Mouse (Mus musculus) fat pad, adult 2 months (tissue): ENCODE results near the gene Plpp2.

Source experiments
- DNase-seq: peaks from one replicate; pipeline ENCODE4 v3.0.0-alpha.2; 2011; ENCODE audit warnings: low read depth, low spot score; ENCODE audit errors: extremely low read depth

The Plpp2 gene

DNA sequence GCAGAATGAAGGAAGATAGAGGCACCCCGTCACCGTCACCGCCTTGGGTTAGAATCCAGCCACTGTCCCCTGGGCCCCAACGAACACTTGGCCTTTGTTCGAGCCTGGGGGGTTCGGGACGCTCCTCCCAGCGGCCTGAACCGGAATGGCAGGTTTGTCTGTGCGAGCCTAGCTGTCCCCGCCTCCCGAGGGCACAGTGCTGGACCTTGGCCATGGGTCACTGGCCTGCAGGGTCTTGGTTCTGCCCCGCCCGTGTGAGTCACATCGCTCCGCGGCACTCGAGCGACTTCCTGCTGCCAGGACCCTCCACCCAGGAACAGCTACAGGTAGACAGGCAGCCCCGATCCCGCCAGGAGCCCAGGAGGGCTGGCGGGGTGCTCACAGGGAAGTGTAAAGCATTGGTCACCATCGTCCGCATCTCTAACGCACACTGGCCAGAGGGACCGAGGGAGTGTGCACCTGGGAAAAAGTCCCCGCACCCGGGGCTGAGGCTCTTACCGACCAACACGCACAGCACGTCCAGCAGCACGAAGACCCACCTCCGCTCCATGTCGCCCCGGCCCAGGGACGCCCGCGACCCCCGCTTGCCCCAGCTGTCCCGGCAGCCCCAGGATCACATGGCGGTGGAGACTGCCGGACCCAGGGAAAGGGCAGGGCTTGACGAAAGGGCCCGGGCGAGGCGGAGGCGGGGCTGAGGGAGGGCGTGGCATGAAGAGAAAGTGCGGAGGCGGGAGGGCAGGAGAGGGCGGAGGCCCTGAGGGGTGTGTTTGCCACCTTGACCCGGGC is at the start of gene Plpp2:
Gene Plpp2, minus strand, starts transcription at position 671 of the 786 bp plus-strand sequence.
- no peak for DNase-seq

DNA sequence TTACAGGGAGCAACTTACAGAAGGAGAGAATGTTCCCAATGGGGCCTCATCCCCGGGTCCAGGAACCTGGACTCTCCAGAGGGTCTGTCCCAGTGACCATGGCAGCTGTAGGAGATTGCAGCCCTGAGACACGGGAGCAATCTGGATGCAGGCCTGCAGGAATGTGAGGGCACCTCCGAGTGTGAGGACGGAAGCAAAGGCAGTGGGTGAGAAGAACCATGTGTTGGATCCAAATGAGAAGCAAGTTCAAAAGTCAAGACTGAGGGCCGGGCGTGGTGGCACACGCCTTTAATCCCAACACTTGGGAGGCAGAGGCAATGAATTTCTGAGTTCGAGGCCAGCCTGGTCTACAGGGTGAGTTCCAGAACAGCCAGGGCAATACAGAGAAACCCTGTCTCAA is 47.9 kb upstream of the Plpp2 start:
- DNase-seq = no peak

DNA sequence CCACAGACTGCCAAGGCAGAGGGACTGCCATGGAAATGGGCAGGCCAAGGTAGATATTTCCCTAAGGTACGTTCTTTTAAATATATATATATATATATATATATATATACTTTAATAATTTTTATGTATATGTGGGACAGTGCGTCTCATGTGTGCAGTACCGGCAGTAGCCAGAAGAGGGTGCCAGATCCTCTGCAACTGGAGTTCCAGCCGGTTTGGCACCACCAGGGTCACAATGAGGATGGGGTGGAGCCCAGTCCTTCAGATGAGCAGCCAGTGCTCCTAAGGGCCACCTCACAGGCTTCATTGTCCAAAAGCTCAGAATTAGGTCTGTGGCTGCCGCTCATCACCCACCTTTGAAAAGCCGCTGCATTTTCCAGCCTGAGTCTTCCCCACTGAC is 47.2 kb upstream of the Plpp2 start:
- DNase-seq = no peak

DNA sequence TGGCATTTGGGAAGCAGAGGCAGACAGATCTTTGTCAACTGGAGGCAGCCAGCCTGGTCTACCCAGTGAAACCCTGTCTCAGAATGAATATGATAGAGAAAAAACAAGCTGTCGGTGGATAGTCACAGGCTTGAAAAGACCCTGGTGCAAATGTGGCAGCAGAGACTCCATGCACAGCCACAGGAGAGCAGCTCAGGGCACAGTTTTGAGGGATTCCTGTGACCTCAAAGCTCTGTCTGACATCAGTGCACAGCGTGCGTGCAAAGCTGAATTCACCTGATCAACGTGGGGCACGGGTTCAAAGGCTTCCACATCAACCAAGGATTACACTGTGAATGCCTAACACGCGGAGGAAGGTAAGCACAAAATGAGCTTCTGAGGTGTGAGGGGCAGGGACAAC is 46.8 kb upstream of the Plpp2 start:
- DNase-seq = no peak

DNA sequence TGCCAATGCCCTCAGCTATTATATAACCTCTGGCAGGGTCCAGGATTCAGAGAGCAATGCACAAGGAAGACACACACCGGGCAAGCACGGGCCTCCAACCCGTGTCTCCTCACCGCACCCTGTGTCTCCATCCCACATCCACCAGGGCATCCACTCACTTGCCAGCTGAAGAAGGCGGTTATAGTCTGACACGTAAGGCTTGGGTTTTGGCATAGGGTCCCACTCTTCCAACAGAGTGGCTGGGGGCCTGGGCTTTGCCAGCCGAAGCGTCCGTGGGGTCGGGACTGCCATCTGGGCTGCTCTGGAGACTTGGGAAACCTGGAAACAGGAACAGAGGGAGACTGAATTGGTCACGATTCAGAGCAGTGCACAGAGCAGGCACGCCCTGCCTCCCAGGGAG is 46.2 kb upstream of the Plpp2 start:
- DNase-seq = no peak

DNA sequence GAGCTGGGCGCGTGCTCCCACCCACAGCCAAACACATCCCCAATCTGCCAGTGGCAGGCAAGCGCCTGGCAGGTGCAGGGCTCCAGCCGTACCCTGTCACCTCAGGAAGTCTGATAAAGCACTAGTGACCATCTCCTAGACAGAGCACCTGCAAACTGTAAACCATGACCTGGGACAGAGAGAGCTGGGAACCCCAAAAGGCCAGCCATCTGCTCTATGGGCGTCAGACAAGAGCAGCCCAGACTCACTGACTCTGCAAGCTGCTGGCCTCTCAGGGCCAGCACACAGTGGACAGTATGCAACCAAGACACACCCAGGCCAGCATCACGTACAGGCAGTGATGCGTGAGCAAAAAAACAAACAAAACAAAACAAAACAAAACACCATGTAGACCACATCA is 45.3 kb upstream of the Plpp2 start:
- no peak for DNase-seq

DNA sequence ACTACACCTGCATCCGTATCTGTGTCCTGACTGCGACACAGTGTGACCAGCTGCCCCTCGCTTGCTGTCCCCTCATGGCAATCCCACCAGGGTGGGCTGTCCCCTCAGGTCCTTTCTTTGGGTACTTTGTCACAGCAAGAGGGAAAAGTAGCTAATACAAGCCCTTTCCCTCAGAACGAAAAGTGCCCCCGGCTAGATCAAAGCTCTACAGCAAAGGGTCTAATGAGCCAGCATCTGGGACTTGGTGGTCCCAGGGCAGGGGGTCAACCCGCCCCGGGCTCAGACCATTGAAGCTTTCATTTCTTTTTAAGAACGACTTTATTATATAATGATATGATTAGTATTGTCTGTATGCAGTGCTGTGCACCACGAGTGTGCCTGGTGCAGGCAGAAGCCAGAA is 44.7 kb upstream of the Plpp2 start:
- no peak for DNase-seq

DNA sequence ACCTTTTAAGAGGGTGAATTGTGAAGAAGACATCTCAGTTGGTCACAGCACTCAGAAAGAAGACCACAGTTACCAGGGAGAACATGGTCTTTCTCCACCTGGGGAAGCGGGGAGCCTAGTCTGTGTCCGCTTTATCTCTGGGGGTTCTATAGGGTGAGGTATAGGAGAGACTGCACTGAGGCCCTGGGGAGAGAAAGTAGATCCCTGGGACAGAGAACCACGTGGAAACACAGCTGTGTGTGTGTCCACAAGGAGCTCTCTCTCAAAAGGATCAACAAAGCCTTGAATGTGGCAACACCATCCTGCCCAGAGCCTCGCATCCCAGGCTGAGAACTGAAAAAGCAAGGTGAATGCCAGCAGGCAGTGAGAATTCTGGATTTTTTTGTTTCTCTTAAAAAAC is 43.8 kb upstream of the Plpp2 start:
- DNase-seq = no peak

DNA sequence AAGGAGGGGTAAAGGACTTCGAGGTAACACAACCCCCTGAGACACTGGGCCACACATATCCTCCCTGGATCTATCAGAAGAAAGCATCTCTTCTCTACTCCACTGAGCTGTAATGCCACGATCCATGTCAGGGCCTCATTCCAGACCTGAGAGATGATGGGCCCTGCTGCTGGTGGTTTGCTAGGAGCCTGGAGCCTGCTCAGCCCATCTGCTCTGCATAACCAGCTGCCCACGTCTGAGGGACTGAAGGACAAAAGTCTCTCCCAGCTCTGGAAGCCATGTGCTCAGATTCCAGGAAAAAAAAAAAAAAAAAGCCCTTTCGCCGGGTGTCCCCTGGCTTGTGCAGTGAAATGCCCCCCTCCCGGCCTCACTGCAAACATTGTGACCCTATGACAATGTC is 42.2 kb upstream of the Plpp2 start:
- no peak for DNase-seq

DNA sequence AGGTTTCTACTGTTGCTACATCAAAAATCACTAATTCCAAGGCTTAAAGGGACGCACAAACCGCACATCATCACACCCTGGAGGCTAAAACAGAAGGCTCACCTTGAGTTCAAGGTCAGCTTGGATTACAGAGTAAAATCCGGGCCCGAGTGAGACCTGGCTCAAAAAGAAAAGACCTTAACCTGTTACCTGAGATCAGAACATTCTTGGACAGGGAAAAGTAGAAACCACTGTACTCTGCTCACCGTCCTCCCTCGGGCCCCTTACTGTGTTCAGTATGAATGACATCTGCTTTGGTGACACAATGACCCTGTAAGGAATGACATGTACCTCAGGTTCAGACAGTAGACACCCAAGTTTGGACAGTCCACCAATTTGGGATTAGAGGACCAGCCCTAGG is 41.2 kb upstream of the Plpp2 start:
- DNase-seq = no peak

DNA sequence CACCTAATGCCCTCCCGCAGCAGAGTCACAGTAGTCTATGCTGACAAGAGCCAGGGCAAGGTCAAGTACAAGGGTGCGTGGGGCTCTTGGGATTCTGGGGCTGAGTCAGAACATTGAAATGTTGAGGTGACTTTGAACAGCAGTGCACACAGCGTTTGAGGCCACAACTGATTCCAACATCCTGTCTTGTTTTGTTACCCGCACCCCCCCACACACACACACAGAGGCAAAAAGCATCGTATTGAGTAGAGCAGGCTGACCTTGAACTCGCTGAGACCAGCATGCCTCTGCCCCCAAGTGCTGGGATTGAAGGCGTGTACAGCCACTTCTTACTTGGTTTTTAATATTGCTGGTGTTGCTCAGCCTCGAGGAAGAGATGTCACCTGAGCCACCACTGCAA is 40.8 kb upstream of the Plpp2 start:
- no peak for DNase-seq

DNA sequence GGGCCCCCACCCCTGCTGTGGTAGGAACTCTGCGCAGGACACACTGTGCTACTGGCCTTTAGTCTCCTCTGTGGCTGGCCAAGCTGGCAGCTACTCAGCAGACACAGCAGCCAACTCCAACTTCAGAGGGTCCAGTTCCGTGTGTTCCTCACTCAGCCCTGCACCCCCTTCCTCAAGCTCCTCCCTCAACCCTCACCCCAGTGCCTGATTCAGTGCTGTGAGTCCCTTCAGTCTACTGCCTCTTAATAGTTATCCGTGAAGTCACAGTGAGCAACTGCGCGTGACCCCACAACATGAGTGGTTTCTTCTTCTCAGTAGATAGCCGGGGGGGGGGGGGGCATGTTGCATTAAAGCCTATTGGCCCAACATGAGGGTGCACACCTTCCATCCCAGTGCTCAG is 40.0 kb upstream of the Plpp2 start:
- no peak for DNase-seq

DNA sequence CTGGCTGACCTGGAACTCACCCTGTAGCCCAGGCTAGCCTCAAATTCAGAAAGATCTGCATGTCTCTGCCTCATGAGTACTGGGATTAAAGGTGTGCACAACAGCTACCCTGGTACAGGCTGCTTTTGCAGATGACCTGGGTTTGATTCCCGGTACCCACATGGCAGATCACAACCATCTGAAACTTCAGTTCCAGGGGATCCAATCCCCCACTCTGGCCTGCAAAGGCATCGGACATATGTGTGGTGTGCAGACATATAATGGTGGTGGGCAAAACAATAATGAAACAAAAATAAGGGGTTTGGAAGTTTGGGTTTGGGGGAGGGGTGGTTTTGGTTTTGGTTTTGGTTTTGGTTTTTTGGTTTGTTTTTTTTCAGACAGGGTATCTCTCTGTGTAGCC is 37.7 kb upstream of the Plpp2 start:
- DNase-seq = no peak

DNA sequence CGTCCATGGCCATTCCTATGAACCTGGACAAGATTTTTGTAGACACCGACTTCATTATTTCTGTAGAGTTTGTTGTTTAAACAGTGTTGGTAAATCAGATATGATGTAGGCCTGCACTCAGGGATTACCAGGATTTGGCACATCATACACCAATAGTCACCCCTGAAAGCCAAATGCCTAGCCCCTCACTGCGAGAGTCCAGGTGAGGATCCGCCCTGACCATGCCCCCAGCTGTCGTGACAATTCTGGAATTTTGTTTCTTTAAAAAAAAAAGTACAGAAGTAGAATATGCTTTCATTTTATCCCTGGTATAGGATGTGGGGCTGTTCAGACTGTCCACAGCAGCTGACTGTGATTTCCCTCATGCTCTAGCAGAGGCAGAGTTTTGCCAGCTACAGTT is 36.3 kb upstream of the Plpp2 start:
- DNase-seq = no peak

DNA sequence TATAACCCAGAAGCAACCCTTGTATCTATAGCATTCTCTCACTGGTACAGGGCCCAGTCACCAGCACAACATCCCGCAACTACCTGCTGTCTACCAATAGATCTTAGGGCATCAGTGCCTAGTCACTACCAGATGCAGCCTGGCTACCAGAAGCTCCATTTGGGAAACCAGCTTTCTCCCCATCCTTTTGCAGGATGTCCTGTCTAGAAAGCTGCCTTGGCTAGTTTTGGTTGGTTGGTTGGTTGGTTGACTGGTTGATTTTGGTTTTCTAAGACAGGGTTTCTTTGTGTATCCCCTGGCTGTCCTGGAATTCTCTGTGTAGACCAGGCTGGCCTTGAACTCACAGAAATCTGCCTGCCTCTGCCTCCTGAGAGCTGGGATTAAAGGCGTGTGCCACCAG is 26.1 kb upstream of the Plpp2 start:
- no peak for DNase-seq

DNA sequence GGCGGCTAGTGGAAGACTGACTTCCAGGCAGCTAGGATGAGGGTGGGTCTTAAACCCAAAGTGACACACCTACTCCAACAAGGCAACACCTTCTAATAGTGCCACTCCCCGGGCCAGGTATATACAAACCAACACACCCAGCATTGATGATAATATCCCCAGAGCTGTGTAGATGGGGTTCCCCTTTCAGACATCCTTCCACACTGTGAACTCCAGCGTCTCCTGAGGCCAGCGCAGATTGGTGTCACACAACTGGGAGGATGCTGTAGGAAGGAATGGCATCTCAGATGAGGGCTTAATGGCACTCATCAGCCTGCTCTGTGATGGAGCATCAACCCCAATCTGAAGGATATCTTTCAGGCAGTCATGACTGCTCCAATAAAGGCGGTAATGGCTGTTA is 23.9 kb upstream of the Plpp2 start:
- DNase-seq = no peak

DNA sequence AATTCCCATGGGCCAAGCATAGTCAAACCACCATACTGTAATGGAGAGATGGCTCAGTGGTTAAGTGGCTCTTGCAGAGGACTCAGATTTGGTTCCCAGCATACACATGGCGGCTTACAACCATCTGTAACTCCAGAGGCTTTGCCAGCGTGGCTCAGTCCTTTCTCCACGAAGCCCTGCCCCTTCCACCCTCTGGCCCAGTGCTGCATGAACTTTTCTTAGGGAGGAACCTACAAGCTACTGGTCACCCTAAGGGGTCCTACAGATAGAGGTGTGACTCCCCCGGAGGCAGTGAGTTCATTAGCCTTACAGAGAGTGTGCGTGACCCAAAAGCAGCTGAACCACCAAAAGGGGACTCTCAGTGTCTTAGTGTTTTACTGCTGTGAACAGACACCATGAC is 23.4 kb upstream of the Plpp2 start:
- DNase-seq = no peak

DNA sequence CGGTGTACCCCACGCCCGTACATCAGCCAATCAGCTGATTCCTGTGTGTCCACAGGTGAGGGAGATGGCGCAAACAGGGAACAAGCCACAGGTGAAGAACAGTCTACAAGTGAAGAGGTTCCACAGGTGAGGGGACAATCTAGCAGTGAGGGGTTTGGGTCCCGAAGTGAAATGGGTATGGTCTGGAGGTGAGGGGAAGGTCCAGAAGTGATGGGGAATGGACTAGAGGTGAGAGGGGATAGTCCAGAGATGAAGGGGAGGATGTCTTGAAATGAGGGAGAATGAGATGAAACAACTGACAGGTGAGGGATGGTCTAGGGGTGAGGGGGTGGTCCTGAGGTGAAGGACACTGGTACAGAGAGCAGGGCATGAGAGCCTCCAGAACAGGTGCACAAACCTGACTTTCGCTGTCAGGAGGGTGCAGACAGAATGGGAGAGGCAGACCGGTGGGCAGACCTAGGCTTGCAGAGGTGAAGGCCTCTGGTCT is 21.7 kb upstream of the Plpp2 start:
- DNase-seq = no peak

DNA sequence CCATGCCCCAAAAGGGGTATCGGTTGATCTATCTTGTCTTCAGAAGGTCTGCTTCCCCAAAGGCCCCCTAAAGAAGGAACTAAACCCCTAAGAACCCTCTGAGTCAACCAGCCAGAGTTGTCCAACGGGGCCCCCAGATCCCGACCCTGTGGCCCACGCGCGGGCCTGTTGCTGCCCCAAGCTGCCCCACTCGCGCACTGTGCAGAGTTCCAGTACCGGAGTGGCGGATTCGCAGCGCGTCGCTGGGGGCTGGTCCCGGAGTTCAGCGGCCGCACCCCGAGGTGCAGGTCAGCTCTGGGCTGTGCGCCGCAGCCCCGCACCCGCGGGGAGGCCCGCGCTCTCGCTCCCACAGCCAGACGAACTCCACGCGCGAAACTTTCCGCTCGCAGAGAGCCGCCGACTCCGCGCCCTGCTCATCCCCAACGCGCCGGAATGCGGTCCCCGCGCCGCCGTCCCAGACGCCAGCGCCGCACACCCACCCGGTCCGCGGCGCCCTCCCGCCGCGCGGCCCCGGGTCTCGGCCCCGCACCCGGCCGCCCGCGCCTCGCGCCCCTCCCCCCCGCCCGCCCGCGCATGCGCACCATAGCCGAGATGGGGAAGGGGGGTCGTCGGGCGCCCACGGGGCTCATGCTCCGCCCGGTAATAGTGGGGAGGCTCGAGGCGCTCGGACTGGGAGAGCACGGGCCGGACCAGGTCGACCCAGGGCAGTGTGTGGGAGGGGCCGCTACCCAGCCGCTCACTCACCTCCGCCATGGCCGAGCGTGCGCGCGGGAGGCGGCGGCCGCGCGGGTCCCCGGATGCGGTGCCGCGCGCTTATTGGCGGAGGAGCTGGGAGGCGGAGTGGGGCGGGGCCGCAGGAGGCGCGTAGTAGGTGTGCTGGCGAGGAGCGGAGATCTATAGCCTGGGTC is 21.0 kb upstream of the Plpp2 start, which contains the start of gene Mier2:
Gene Mier2, minus strand, starts transcription at position 870 of the 908 bp plus-strand sequence.
- DNase-seq = no peak

DNA sequence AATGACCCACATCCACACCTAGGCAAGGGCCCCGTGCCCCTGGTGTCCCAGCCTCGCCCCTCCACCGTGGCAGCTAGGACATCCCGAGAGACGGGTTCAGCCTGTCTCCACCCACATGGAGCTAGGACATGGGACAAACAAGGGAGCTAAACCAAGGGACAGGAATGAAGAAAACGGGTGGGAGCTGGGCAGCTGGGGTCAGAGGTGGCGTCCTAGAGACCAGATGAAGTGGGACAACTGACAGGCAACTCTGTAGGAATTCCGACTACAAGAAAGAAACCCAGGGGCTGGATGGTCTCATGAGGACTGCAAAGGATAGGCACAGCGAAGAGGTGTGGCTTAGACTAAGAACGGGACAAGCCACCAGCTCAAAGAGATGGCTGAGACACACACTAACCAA is 20.1 kb upstream of the Plpp2 start:
- DNase-seq = no peak

DNA sequence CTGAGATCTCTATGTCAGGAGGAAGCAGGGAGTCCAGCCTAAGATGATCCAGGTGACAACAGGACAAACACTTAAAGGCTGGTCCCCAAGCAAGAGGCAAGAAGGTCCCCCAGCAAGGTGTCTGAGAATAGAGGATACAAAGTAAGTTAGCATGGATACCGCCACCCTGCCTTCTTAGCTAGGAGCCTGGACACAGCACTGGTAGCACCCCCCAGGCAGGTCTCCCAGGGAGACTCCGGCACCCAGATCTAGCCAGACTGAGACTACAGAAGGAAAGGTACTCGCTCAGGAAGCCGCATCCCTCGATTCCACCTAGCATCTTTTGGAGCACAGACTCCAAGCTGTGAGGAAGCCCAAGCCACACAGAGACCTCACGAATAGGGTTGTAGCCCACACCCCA is 19.6 kb upstream of the Plpp2 start:
- DNase-seq = no peak

DNA sequence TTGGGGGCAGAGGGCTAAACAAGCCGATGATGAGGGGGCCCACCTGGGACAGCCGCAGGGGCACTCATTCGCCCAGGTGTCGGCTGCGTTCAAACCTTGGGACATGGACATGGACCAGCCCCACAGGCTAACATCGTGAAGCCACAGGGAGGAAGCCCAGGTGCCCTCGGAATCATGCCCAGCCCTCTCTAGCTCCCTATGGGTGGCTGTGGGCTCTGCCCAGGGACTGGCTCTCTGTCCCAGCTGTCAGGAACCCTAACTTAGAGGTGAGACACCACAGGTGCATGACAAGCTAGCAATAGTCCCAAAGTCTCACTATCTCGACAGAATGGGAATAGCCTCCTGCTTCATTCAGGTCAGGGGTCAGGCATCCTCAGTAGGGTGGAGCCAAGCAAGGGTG is 18.9 kb upstream of the Plpp2 start:
- no peak for DNase-seq
